Mouse (Mus musculus): Measurements from ENCODE around the gene Srp54c. TPM values are rescaled to one million over a fixed set of nuclear protein-coding genes. Genes with fewer than 3 reads are reported as not detected.
"Not testable (repeated sequence)": the region's sequence is repeated elsewhere in the genome, so short reads cannot be mapped to it uniquely, and the experiment has no call there.

Srp54c gene
- polyA plus RNA-seq, 1 experiment from 2014 or later, result 71.1 TPM

- Histone ChIP-seq H3K4me1 (ENCODE audit: insufficient read depth, low read length) (no peaks in the 10 kb centered on the region), H3K9me3 (ENCODE audit: low read length) (no peaks in the 10 kb centered on the region), H3K36me3 (ENCODE audit: insufficient read depth, low read length) (no peaks in the 10 kb centered on the region), H3K27ac (ENCODE audit: low read length) (no peak overlapping the region), H3K4me2 (replicated peaks; ENCODE audit: low read depth, low read length) (no peak overlapping the region), H3K4me3 (ENCODE audit: low read length) (no peak overlapping the region), H3K9ac (replicated peaks; ENCODE audit: low read length) (no peak overlapping the region), H3K27me3 (ENCODE audit: insufficient read depth, low read length) (no peaks in the 10 kb centered on the region)
- ATAC-seq (ENCODE audit: low FRiP score, low TSS enrichment), result no peak
- 80% methylated on average over 3 of the region's 3 CpGs for WGBS
Measured at GRCm38 (mm10) chr12:55272243-55272642, 42.3 kb downstream of the Srp54c start.

- not testable (repeated sequence) for H3K27ac ChIP-seq (ENCODE audit: low read length); H3K9me3 ChIP-seq (ENCODE audit: low read length); H3K4me3 ChIP-seq (ENCODE audit: low read length); H3K4me1 ChIP-seq (ENCODE audit: insufficient read depth, low read length); H3K36me3 ChIP-seq (ENCODE audit: insufficient read depth, low read length); H3K9ac ChIP-seq (replicated peaks; ENCODE audit: low read length); H3K4me2 ChIP-seq (replicated peaks; ENCODE audit: low read depth, low read length); ATAC-seq (ENCODE audit: low FRiP score, low TSS enrichment); H3K27me3 ChIP-seq (ENCODE audit: insufficient read depth, low read length)
- WGBS, result 91% methylated on average over 3 of the region's 6 CpGs
Measured at GRCm38 (mm10) chr12:55277583-55277982, 47.6 kb downstream of the Srp54c start.

- no peaks in the 10 kb centered on the region for H3K9me3 ChIP-seq (ENCODE audit: low read length)
- no peak overlapping the region for H3K9ac ChIP-seq (replicated peaks; ENCODE audit: low read length)
- no peak overlapping the region for H3K4me2 ChIP-seq (replicated peaks; ENCODE audit: low read depth, low read length)
- H3K27ac ChIP-seq (ENCODE audit: low read length), result no peak overlapping the region
- 93% methylated on average over 9 of the region's 9 CpGs for WGBS
- H3K4me1 ChIP-seq (ENCODE audit: insufficient read depth, low read length), result peaks cover 27% of the 10 kb centered on the region
- ATAC-seq (ENCODE audit: low FRiP score, low TSS enrichment), result no peak
- H3K36me3 ChIP-seq (ENCODE audit: insufficient read depth, low read length), result peaks cover 45% of the 10 kb centered on the region
- no peaks in the 10 kb centered on the region for H3K27me3 ChIP-seq (ENCODE audit: insufficient read depth, low read length)
- no peak overlapping the region for H3K4me3 ChIP-seq (ENCODE audit: low read length)
Measured at GRCm38 (mm10) chr12:55298112-55298511, 68.1 kb downstream of the Srp54c start.

GRCm38 (mm10) chr12:55299336-55299735 lies 69.4 kb downstream of the Srp54c start, which contains the start of gene 1110008L16Rik:
Gene 1110008L16Rik, plus strand, starts transcription at chr12:55299577.
- Histone ChIP-seq H3K27ac (ENCODE audit: low read length) (no peak within 1 kb of the TSS), H3K9me3 (ENCODE audit: low read length) (no peaks in the 10 kb centered on the region), H3K4me1 (ENCODE audit: insufficient read depth, low read length) (peaks cover 32% of the 10 kb centered on the region), H3K9ac (replicated peaks; ENCODE audit: low read length) (peak within 1 kb of the TSS; percentile 35; the same call in 1 of the 2 replicates), H3K27me3 (ENCODE audit: insufficient read depth, low read length) (no peaks in the 10 kb centered on the region), H3K4me3 (ENCODE audit: low read length) (no peak within 1 kb of the TSS), H3K4me2 (replicated peaks; ENCODE audit: low read depth, low read length) (no peak within 1 kb of the TSS), H3K36me3 (ENCODE audit: insufficient read depth, low read length) (peaks cover 36% of the 10 kb centered on the region)
- ATAC-seq (ENCODE audit: low FRiP score, low TSS enrichment), result no peak
- WGBS, result 60% methylated on average over 5 of the region's 5 CpGs

GRCm38 (mm10) chr12:55300820-55301351 lies 70.9 kb downstream of the Srp54c start:
- no peak overlapping the region for H3K27ac ChIP-seq (ENCODE audit: low read length)
- no peaks in the 10 kb centered on the region for H3K9me3 ChIP-seq (ENCODE audit: low read length)
- 77% methylated on average over 3 of the region's 3 CpGs for WGBS
- no peak overlapping the region for H3K9ac ChIP-seq (replicated peaks; ENCODE audit: low read length)
- no peak for ATAC-seq (ENCODE audit: low FRiP score, low TSS enrichment)
- peaks cover 24% of the 10 kb centered on the region for H3K36me3 ChIP-seq (ENCODE audit: insufficient read depth, low read length)
- peaks cover 32% of the 10 kb centered on the region for H3K4me1 ChIP-seq (ENCODE audit: insufficient read depth, low read length)
- H3K4me2 ChIP-seq (replicated peaks; ENCODE audit: low read depth, low read length), result peak overlapping the region; percentile 79
- H3K4me3 ChIP-seq (ENCODE audit: low read length), result no peak overlapping the region
- H3K27me3 ChIP-seq (ENCODE audit: insufficient read depth, low read length), result no peaks in the 10 kb centered on the region

- Histone ChIP-seq H3K36me3 (ENCODE audit: insufficient read depth, low read length) (peaks cover 25% of the 10 kb centered on the region), H3K27ac (ENCODE audit: low read length) (peak overlapping the region; percentile 95), H3K9ac (replicated peaks; ENCODE audit: low read length) (peak overlapping the region; percentile 84), H3K9me3 (ENCODE audit: low read length) (0 out of 2 replicates have a peak, but pooled peaks cover 3% of the 10 kb centered on the region), H3K4me3 (ENCODE audit: low read length) (peak overlapping the region; percentile 83), H3K27me3 (ENCODE audit: insufficient read depth, low read length) (no peaks in the 10 kb centered on the region), H3K4me2 (replicated peaks; ENCODE audit: low read depth, low read length) (peak overlapping the region; percentile 79), H3K4me1 (ENCODE audit: insufficient read depth, low read length) (peaks cover 32% of the 10 kb centered on the region)
- no peak for ATAC-seq (ENCODE audit: low FRiP score, low TSS enrichment)
- WGBS, result 44% methylated on average over 11 of the region's 11 CpGs
Measured at GRCm38 (mm10) chr12:55301472-55302300, 71.7 kb downstream of the Srp54c start.

GRCm38 (mm10) chr12:55302485-55303441 lies 72.8 kb downstream of the Srp54c start, which contains the start of gene Ppp2r3c:
Gene Ppp2r3c, minus strand, starts transcription at chr12:55302998.
- H3K36me3 ChIP-seq (ENCODE audit: insufficient read depth, low read length), result peaks cover 16% of the 10 kb centered on the region
- peaks cover 32% of the 10 kb centered on the region for H3K4me1 ChIP-seq (ENCODE audit: insufficient read depth, low read length)
- ATAC-seq (ENCODE audit: low FRiP score, low TSS enrichment), result peak; percentile 95
- H3K4me3 ChIP-seq (ENCODE audit: low read length), result peak within 1 kb of the TSS; percentile 83
- under 1% methylated on average over 55 of the region's 55 CpGs for WGBS
- 0 out of 2 replicates have a peak, but pooled peaks cover 3% of the 10 kb centered on the region for H3K9me3 ChIP-seq (ENCODE audit: low read length)
- H3K9ac ChIP-seq (replicated peaks; ENCODE audit: low read length), result peak within 1 kb of the TSS; percentile 84
- H3K27me3 ChIP-seq (ENCODE audit: insufficient read depth, low read length), result no peaks in the 10 kb centered on the region
- peak within 1 kb of the TSS; percentile 79 for H3K4me2 ChIP-seq (replicated peaks; ENCODE audit: low read depth, low read length)
- peak within 1 kb of the TSS; percentile 95 for H3K27ac ChIP-seq (ENCODE audit: low read length)

- ATAC-seq (ENCODE audit: low FRiP score, low TSS enrichment), result no peak
- no peak overlapping the region for H3K27ac ChIP-seq (ENCODE audit: low read length)
- WGBS, result 96% methylated on average over 4 of the region's 4 CpGs
- H3K4me1 ChIP-seq (ENCODE audit: insufficient read depth, low read length), result peaks cover 12% of the 10 kb centered on the region
- no peak overlapping the region for H3K4me2 ChIP-seq (replicated peaks; ENCODE audit: low read depth, low read length)
- 0 out of 2 replicates have a peak, but pooled peaks cover 3% of the 10 kb centered on the region for H3K9me3 ChIP-seq (ENCODE audit: low read length)
- no peaks in the 10 kb centered on the region for H3K27me3 ChIP-seq (ENCODE audit: insufficient read depth, low read length)
- H3K9ac ChIP-seq (replicated peaks; ENCODE audit: low read length), result no peak overlapping the region
- no peak overlapping the region for H3K4me3 ChIP-seq (ENCODE audit: low read length)
- peaks cover 14% of the 10 kb centered on the region; the same call in 1 of the 2 replicates for H3K36me3 ChIP-seq (ENCODE audit: insufficient read depth, low read length)
Measured at GRCm38 (mm10) chr12:55306371-55306770, 76.4 kb downstream of the Srp54c start.

- no peak for ATAC-seq (ENCODE audit: low FRiP score, low TSS enrichment)
- H3K9me3 ChIP-seq (ENCODE audit: low read length), result 0 out of 2 replicates have a peak, but pooled peaks cover 3% of the 10 kb centered on the region
- H3K4me2 ChIP-seq (replicated peaks; ENCODE audit: low read depth, low read length), result no peak overlapping the region
- no peaks in the 10 kb centered on the region for H3K27me3 ChIP-seq (ENCODE audit: insufficient read depth, low read length)
- H3K36me3 ChIP-seq (ENCODE audit: insufficient read depth, low read length), result peaks cover 14% of the 10 kb centered on the region; the same call in 1 of the 2 replicates
- no peak overlapping the region for H3K9ac ChIP-seq (replicated peaks; ENCODE audit: low read length)
- no peak overlapping the region for H3K27ac ChIP-seq (ENCODE audit: low read length)
- H3K4me3 ChIP-seq (ENCODE audit: low read length), result no peak overlapping the region
- 90% methylated on average over 6 of the region's 6 CpGs for WGBS
- peaks cover 6% of the 10 kb centered on the region for H3K4me1 ChIP-seq (ENCODE audit: insufficient read depth, low read length)
Measured at GRCm38 (mm10) chr12:55307566-55307965, 77.6 kb downstream of the Srp54c start.
